Mouse (Mus musculus) megakaryocyte, embryonic 14.5 days (primary cell): ENCODE measurements around the gene Psma5.

Source experiments
- FLI1 ChIP-seq: IDR thresholded peaks from 2 replicates; pipeline ENCODE4 v1.6.1; 2012; ENCODE audit warnings: low read length, inconsistent platforms, mixed read lengths
- GATA1 ChIP-seq: IDR thresholded peaks from 3 replicates; pipeline ENCODE4 v1.6.1; 2012; ENCODE audit warnings: mixed read lengths, low read length, inconsistent platforms, borderline replicate concordance

DNA sequence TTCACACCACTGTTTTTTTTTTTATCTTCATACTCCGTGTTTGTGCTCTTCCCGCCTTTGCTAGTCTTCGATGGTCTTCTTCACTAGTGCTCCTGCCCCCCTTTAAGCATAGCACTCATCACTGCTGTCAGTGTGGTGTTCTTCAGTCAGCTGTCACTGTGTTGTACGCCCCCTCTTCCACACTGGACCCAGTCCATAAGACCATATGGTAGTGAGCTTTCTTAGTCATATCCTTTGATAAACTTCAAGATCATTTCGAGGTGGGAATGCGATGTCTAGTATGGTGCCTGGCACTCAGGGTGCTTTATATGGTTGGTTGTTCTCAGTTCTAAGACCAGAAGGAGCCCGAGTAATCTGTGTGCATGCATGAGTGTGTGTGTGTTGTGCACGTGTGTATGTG is 70.5 kb downstream of the Psma5 start:
- TF ChIP-seq GATA1 (no peak), FLI1 (no peak)
